In genomic region chr6:42197710-42198109, GRCm38 (mm10) we compare ENCODE assay signal across 12 mouse cellular contexts. TPM values are rescaled to one million over a fixed set of nuclear protein-coding genes. Genes with fewer than 3 reads are reported as not detected.
A peak's percentile ranks its signal among the peaks of the same experiment; 100 is the strongest.
DNase-seq lines count a peak whose midpoint lies in the region; TF ChIP-seq lines count a peak whose summit lies in the region.
"Had no signal": no experiment of that assay in that cellular context is flagged by ENCODE, and none has a peak within 500 bp of the region (broad histone marks: within the 10 kb centered on the region; RNA-seq: fewer than 3 reads in every experiment).

No protein-coding gene starts in this region.

- H3K36me3 ChIP-seq in thymus, adult 2 months (ENCODE audit: control insufficient read depth, insufficient read depth, low read length) = no peaks in the 10 kb centered on the region

- no peak overlapping the region for H3K4me3 ChIP-seq in thymus, adult 2 months (ENCODE audit: control insufficient read depth, insufficient read depth, low read length)
- H3K4me3 ChIP-seq: forebrain, embryonic 13.5 days had no signal

- no peak for TF ChIP-seq POLR2A in thymus, adult 2 months (IDR thresholded peaks at IDR 0.05; ENCODE audit: control insufficient read depth, extremely low read depth, insufficient read depth, low read length, poor library complexity)

- TF ChIP-seq CTCF in thymus, adult 2 months (IDR thresholded peaks at IDR 0.05; ENCODE audit: borderline replicate concordance, control insufficient read depth, extremely low read depth, insufficient read depth, low read length, poor library complexity) = no peak

- no peaks in the 10 kb centered on the region for H3K4me1 ChIP-seq in thymus, adult 2 months (replicated peaks; ENCODE audit: control insufficient read depth, insufficient read depth, low read length)
- H3K4me1 ChIP-seq: forebrain, embryonic 13.5 days had no signal

- no peaks in the 10 kb centered on the region for H3K27me3 ChIP-seq in thymus, adult 2 months (ENCODE audit: control insufficient read depth, insufficient read depth, low read length)
- H3K27me3 ChIP-seq: forebrain, embryonic 13.5 days had no signal

- no peak overlapping the region for H3K27ac ChIP-seq in thymus, adult 2 months (ENCODE audit: control insufficient read depth, insufficient read depth, low read length)
- H3K27ac ChIP-seq: forebrain, embryonic 13.5 days had no signal

- DNase-seq in cerebellum, adult 9-10 months = peak; percentile 19
- no peak for DNase-seq in cerebellum, postnatal 36 days
- peak; percentile 10 for DNase-seq in kidney, postnatal 14 days
- DNase-seq in kidney, adult 11 months = no peak
- DNase-seq in thymus, postnatal 0 days (ENCODE audit: low spot score) = peak; percentile 7
- DNase-seq in thymus, adult 2 months = no peak
- DNase-seq in telencephalon, adult 2 months (ENCODE audit: low read depth, low spot score) = peak; percentile 86
- no peak for DNase-seq in gastrocnemius, adult 18-20 months (ENCODE audit: low spot score)
- DNase-seq: spleen, adult 18-20 months had no signal

- 24% methylated on average over 3 of the region's 3 CpGs for WGBS in thymus, adult 2 months

RNA-seq across cellular contexts. Expression of gene Tas2r144, which starts 17.4 kb away (rescaled TPM):
- not detected in 2 replicates for polyA plus RNA-seq in thymus, postnatal 0 days (2015; fragmentation: Nextera tagmentation; extraction: Ambion mirVana)
- not detected in 2 replicates for polyA plus RNA-seq in thymus, adult 2 months (2012; rRNA removed)
- not detected for total RNA-seq in gastrocnemius, adult 18-20 months (2021)
- polyA plus RNA-seq: forebrain, embryonic 13.5 days; intestine, embryonic 14.5 days; midbrain, embryonic 11.5 days had no signal

RNA-seq across cellular contexts. Expression of gene Gstk1, which starts 48.0 kb away (rescaled TPM):
- 7.5 and 10.0 TPM in 2 replicates for polyA plus RNA-seq in thymus, postnatal 0 days (2015; fragmentation: Nextera tagmentation; extraction: Ambion mirVana)
- 9.7 and 11.7 TPM in 2 replicates for polyA plus RNA-seq in thymus, adult 2 months (2012; rRNA removed)
- 10 to 100 TPM; 45.4 to 57.2 TPM for total RNA-seq in gastrocnemius, adult 18-20 months (2021)

RNA-seq across cellular contexts. Expression of gene Tas2r139, which starts 57.0 kb away (rescaled TPM):
- polyA plus RNA-seq in thymus, postnatal 0 days (2015; fragmentation: Nextera tagmentation; extraction: Ambion mirVana) = not detected in 2 replicates
- polyA plus RNA-seq in thymus, adult 2 months (2012; rRNA removed) = not detected in 2 replicates
- not detected for total RNA-seq in gastrocnemius, adult 18-20 months (2021)
- polyA plus RNA-seq: forebrain, embryonic 13.5 days; intestine, embryonic 14.5 days; midbrain, embryonic 11.5 days had no signal

Comparison
In these comparisons a context has a peak if more than half of its experiments do, and no peak if none do; other contexts are left out.
1. DNase-seq: peak in cerebellum, adult 9-10 months (single experiment), kidney, postnatal 14 days (single experiment), thymus, postnatal 0 days (single experiment) and telencephalon, adult 2 months (single experiment); none in cerebellum, postnatal 36 days (0 of 2), kidney, adult 11 months (single experiment), thymus, adult 2 months (single experiment) and gastrocnemius, adult 18-20 months (single experiment).